Mouse (Mus musculus) E14TG2a.4 (cell line): ENCODE measurements around the gene Nrxn3.

Experiments used
- H3K27me3 ChIP-seq: 2 replicates; pipeline ENCODE4 v1.6.1; 2014; ENCODE audit warnings: low read length, control low read depth; ENCODE audit not compliant: insufficient read depth
- H3K36me3 ChIP-seq: 2 replicates; pipeline ENCODE4 v1.6.1; 2014; ENCODE audit warnings: low read length, control low read depth; ENCODE audit not compliant: insufficient read depth
- H3K4me1 ChIP-seq: replicated peaks from 2 replicates; pipeline ENCODE4 v1.6.1; 2014; ENCODE audit warnings: low read depth, low read length, control low read depth
- H3K4me3 ChIP-seq: replicated peaks from 2 replicates; pipeline ENCODE4 v1.5.1; 2014; ENCODE audit warnings: mild to moderate bottlenecking, low read length
- H3K9me3 ChIP-seq: 2 replicates; pipeline ENCODE4 v1.6.1; 2014; ENCODE audit warnings: low read length, control low read depth
- CTCF ChIP-seq: conservative IDR thresholded peaks from 2 replicates; pipeline ENCODE4 v1.5.1; 2014; ENCODE audit warnings: low read length
- NANOG ChIP-seq: IDR thresholded peaks from 2 replicates; pipeline ENCODE4 v1.6.1; 2014; ENCODE audit warnings: borderline replicate concordance, low read length, mixed read lengths
- POU5F1 ChIP-seq: IDR thresholded peaks from 2 replicates; pipeline ENCODE4 v1.6.1; 2014; ENCODE audit warnings: low read length, borderline replicate concordance

Gene Nrxn3

DNA sequence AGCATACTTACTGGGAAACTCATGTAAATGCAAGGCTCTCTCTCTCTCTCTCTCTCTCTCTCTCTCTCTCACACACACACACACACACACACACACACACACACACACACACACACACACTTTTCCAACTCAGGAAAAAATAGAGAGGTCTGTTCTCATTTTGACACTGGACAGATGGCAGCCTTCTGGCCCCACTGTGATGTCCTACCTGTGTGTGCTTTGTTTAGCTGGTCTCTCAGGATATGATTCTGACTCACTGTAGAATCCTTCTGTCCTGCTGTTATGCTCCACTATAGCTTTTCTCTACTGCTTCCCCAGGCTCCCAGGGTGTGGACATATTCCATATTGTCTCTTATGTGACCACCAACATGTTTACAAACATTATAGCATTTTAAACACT lies 1363.2 kb downstream of the Nrxn3 start:
- no peaks in the 10 kb centered on the region for H3K4me1 ChIP-seq
- no peak for TF ChIP-seq POU5F1
- H3K36me3 ChIP-seq, result no peaks in the 10 kb centered on the region
- no peaks in the 10 kb centered on the region for H3K27me3 ChIP-seq
- no peak overlapping the region for H3K4me3 ChIP-seq
- peaks cover 9% of the 10 kb centered on the region; the same call in 1 of the 2 replicates for H3K9me3 ChIP-seq

DNA sequence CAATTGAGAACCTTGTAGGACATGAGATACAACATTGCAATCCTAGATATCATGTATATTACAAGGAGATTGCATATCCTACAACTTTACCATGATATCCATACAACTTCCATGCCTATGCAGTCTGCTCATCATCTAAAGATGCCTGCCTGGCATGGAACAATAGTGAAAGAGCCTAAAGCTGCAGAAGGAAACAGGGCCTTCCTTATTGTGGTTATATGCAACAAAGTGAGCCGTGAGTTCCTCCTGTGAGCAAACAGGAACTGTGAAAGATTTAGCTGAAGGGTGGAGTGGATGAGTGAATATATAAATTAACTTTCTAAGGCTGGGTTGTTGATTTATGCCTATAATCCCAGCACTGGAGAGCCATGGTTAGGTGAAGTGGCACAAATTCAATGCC lies 1373.1 kb downstream of the Nrxn3 start:
- no peaks in the 10 kb centered on the region for H3K36me3 ChIP-seq
- TF ChIP-seq CTCF, result no peak
- TF ChIP-seq POU5F1, result no peak
- no peak for TF ChIP-seq NANOG
- no peaks in the 10 kb centered on the region for H3K27me3 ChIP-seq
- H3K4me3 ChIP-seq, result no peak overlapping the region
- no peaks in the 10 kb centered on the region for H3K4me1 ChIP-seq
- no peaks in the 10 kb centered on the region for H3K9me3 ChIP-seq

DNA sequence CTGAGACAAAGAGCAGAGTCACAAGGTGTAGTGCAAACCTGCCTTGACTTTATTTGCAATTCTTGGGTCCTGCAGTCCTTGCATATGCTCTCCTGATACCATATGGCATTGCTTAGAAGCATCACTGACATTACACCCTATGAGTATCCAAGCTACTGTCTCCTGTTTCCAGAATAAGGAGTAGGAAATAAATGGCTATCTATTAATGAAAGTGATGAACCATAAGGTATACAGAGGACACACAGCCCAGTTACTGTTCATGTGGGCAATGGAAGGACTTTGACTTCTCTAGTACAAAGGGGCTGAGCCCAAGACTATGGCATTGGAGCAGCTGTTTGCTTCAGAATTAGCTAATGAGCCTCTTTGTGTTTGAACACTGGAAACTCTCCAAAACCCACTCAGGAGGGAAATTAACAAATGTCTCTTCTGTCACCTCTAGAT lies 1390.7 kb downstream of the Nrxn3 start:
- Histone ChIP-seq H3K27me3 (no peaks in the 10 kb centered on the region), H3K4me1 (0 out of 2 replicates have a peak, but pooled peaks cover under 1% of the 10 kb centered on the region), H3K9me3 (no peaks in the 10 kb centered on the region), H3K36me3 (no peaks in the 10 kb centered on the region), H3K4me3 (no peak overlapping the region)
- no peak for TF ChIP-seq POU5F1
- no peak for TF ChIP-seq CTCF
- no peak for TF ChIP-seq NANOG

DNA sequence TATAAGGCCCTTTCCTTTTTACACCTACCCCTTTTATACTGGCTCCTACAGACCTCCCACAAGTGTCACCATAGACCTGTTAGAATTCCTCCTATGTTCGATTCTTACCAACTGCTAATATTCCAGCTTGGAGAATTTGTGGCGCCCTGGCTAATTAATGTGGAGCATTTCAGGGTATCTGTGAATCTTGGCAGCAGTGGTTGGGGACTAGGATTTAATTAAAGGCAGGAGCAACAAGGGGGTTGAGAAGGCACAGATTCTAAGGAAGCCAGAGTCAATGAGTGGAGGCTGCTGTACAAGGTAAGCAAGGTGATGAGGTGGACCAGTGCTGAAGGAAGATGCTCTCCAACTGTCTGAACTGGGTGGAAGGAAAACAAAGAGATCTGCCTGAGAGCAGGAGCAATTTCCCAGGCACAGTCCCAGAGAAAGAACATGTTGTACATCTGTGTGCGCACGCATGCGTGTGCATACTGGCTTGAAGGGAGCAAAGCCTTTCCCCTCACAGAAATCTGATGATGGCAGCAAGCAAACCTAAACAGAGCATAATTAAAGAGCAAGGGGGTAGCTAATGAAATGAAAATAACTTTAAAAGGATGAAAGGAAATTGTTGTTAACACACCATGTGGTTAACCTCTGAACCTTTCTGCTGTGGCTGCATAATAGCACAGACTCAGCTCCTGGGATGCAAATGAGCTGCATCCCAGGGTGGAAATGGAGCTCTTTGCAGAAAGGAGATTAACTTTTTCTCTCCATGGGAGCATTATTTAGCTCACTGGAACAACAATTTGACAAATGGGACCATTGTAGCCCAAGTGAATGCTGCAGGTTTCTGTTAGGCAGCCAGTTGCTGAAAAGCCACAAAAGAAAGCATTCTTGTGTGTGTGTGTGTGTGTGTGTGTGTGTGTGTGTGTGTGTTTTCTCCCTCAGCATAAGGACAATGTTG lies 1409.5 kb downstream of the Nrxn3 start:
- H3K9me3 ChIP-seq, result no peaks in the 10 kb centered on the region
- H3K36me3 ChIP-seq, result no peaks in the 10 kb centered on the region
- TF ChIP-seq NANOG, result no peak
- TF ChIP-seq CTCF, result no peak
- no peak for TF ChIP-seq POU5F1
- H3K4me1 ChIP-seq, result no peaks in the 10 kb centered on the region
- H3K27me3 ChIP-seq, result no peaks in the 10 kb centered on the region
- H3K4me3 ChIP-seq, result no peak overlapping the region

DNA sequence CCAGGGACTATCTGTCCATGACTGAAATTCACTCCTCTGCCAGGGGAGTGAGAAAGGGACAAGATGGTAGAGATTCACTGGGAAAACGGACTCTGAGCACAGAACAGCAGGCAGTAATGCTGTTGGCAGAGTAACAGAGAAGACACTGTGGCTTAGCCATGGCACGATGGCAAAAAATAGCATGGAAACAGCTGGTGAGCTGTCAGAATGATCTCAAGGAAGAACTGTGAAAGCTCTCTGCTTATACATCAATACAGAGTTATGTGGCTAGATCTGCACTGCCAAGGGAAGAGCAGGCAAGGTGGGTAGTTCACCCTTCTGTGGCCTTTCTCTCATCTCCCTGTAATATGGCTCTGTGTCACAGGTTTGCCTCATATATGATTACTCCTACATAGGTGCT lies 1419.3 kb downstream of the Nrxn3 start:
- Histone ChIP-seq H3K9me3 (no peaks in the 10 kb centered on the region), H3K4me3 (no peak overlapping the region), H3K27me3 (no peaks in the 10 kb centered on the region), H3K4me1 (no peaks in the 10 kb centered on the region), H3K36me3 (no peaks in the 10 kb centered on the region)
- no peak for TF ChIP-seq POU5F1
- TF ChIP-seq NANOG, result no peak
- TF ChIP-seq CTCF, result no peak

DNA sequence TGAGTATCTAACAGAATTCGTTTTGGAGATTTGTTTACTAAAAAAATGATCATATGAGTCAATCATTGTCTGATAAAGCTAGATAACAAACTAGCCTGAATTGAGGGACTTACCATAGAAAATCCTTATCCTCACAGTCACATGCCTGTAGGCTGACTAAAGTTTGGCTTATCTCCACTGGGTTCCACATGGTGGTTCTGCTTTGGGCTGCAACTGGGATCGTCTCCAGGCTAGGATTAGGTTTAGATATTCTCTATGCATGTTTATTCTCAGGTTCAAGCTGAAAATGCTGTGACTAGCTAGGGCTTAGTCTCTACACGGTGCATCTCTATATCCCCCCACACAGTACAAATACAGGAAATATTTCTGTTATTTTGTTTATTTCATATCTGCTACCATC lies 1421.6 kb downstream of the Nrxn3 start:
- Histone ChIP-seq H3K4me3 (no peak overlapping the region), H3K36me3 (no peaks in the 10 kb centered on the region), H3K9me3 (no peaks in the 10 kb centered on the region), H3K4me1 (no peaks in the 10 kb centered on the region), H3K27me3 (no peaks in the 10 kb centered on the region)
- no peak for TF ChIP-seq POU5F1
- TF ChIP-seq NANOG, result no peak
- no peak for TF ChIP-seq CTCF

DNA sequence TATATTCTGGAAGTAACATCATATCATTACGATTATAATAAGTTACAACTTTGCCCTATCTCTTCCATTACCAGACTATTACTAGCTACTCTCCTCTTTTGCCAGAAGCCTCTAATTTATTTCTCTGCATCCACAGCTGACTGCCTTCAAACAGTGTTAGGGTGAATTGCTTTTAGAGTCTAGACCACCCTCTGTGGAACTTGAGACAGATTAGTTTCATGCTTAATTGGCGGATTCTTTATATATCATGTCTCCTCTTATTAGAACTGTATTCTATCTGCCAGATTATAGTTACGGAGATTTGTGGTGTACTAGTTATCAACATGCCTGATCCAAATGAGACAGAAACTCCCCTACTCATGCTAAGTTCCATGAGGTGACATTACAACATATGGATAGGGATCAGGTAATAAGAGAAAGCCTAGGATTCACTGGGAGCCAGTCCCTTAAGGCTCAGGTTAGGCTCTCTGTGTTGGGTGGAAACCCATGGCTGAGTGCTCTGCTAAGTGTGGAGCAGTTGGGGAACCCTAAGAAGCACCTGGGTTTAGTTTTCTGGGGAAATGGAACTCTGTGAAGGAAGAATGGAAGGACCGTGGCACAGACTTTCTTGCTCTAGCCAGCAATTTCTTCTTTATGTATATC lies 1435.6 kb downstream of the Nrxn3 start:
- Histone ChIP-seq H3K36me3 (no peaks in the 10 kb centered on the region), H3K4me3 (no peak overlapping the region), H3K9me3 (no peaks in the 10 kb centered on the region), H3K4me1 (no peaks in the 10 kb centered on the region), H3K27me3 (no peaks in the 10 kb centered on the region)
- no peak for TF ChIP-seq NANOG
- no peak for TF ChIP-seq POU5F1
- no peak for TF ChIP-seq CTCF

DNA sequence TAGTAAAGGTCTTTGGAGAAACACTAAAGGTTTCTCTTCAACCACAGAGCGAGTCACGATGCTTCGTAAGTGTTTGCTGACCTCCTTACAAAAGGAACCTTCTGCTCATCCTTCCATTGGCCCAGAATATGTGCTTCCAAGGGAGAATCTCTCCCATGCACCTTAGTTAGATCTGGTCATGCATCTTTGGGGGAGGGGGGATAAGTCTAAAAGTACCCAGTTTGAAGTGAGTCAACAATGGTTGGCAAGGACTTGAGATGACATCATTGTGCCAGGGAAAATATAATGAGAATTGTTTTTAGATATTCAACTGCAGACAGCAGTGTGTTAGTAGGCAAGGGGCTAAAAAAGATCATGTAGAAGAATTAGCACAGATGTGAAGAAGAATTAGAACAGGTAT lies 1437.2 kb downstream of the Nrxn3 start:
- Histone ChIP-seq H3K27me3 (no peaks in the 10 kb centered on the region), H3K36me3 (no peaks in the 10 kb centered on the region), H3K9me3 (no peaks in the 10 kb centered on the region), H3K4me3 (no peak overlapping the region), H3K4me1 (no peaks in the 10 kb centered on the region)
- TF ChIP-seq CTCF (no peak), POU5F1 (no peak), NANOG (no peak)

DNA sequence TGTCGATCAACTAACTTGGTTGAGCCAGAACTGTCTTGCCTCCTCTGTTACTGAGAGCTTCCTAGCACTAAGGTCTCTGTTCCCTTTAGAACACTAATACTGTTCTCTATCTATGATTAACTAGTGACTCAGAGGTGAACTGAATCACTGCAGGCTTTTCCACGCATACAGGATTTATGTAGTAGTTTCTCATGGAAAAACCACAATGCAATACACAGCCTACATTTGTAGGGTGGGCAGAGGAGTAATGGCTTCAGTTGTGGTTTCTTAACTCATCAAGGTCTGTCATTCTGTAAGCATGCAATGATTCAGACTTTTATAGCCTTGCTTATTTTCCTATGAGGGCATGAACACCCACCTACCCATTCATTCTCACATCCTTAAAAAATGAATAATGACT lies 1443.4 kb downstream of the Nrxn3 start:
- Histone ChIP-seq H3K27me3 (no peaks in the 10 kb centered on the region), H3K4me3 (no peak overlapping the region), H3K4me1 (no peaks in the 10 kb centered on the region), H3K36me3 (no peaks in the 10 kb centered on the region), H3K9me3 (no peaks in the 10 kb centered on the region)
- TF ChIP-seq NANOG (no peak), CTCF (no peak), POU5F1 (no peak)
